In genomic region chr6:119089173-119089572, GRCm38 (mm10) we compare ENCODE assay signal across 10 mouse cellular contexts.
DNase-seq lines count a peak whose midpoint lies in the region; ATAC-seq and TF ChIP-seq lines count a peak whose summit lies in the region.
"Had no signal": no experiment of that assay in that cellular context is flagged by ENCODE, and none has a peak within 500 bp of the region (broad histone marks: within the 10 kb centered on the region; RNA-seq: fewer than 3 reads in every experiment).

No protein-coding gene starts in this region.

- DNase-seq in cerebellum, postnatal 14 days, result peak; percentile 61 to 62
- no peak for DNase-seq in cerebellum, adult 8-10 months
- DNase-seq in right cerebral cortex, postnatal 4 days, result peak; percentile 29
- no peak for DNase-seq in right cerebral cortex, postnatal 14 days
- DNase-seq in thymus, adult 2 months, result no peak
- no peak for DNase-seq in left cerebral cortex, adult 9 months (ENCODE audit: low spot score in 2 of 2)
- DNase-seq: B cell, adult 2 months; liver, embryonic 13.5 days had no signal

- TF ChIP-seq CTCF in thymus, adult 2 months (IDR thresholded peaks at IDR 0.05; ENCODE audit: borderline replicate concordance, control insufficient read depth, extremely low read depth, insufficient read depth, low read length, poor library complexity), result no peak

- no peaks in the 10 kb centered on the region for H3K36me3 ChIP-seq in intestine, embryonic 15.5 days
- no peaks in the 10 kb centered on the region for H3K36me3 ChIP-seq in thymus, adult 2 months (ENCODE audit: control insufficient read depth, insufficient read depth, low read length)
- H3K36me3 ChIP-seq: liver, embryonic 13.5 days had no signal

- 0 out of 2 replicates have a peak, but pooled peaks cover 2% of the 10 kb centered on the region for H3K27me3 ChIP-seq in intestine, embryonic 15.5 days (replicated peaks)
- H3K27me3 ChIP-seq in thymus, adult 2 months (ENCODE audit: control insufficient read depth, insufficient read depth, low read length), result no peaks in the 10 kb centered on the region
- H3K27me3 ChIP-seq: liver, embryonic 13.5 days had no signal

- peak; percentile 39; the same call in 1 of the 2 replicates for ATAC-seq in intestine, embryonic 15.5 days
- ATAC-seq in granulocyte monocyte progenitor cell, adult 5-6 weeks (replicated peaks; ENCODE audit: poor library complexity, severe bottlenecking), result no peak

- no peaks in the 10 kb centered on the region for H3K9me3 ChIP-seq in intestine, embryonic 15.5 days
- H3K9me3 ChIP-seq: liver, embryonic 13.5 days had no signal

- no peak overlapping the region for H3K9ac ChIP-seq in intestine, embryonic 15.5 days
- H3K9ac ChIP-seq: liver, embryonic 13.5 days had no signal

- H3K4me2 ChIP-seq in intestine, embryonic 15.5 days (replicated peaks), result no peak overlapping the region
- H3K4me2 ChIP-seq: liver, embryonic 13.5 days had no signal

- WGBS in intestine, embryonic 15.5 days, result 49% methylated on average over 8 of the region's 8 CpGs
- WGBS in thymus, adult 2 months, result 87% methylated on average over 8 of the region's 8 CpGs

- peak overlapping the region; percentile 63 for H3K27ac ChIP-seq in intestine, embryonic 15.5 days
- no peak overlapping the region for H3K27ac ChIP-seq in thymus, adult 2 months (ENCODE audit: control insufficient read depth, insufficient read depth, low read length)
- H3K27ac ChIP-seq: liver, embryonic 13.5 days had no signal

- TF ChIP-seq POLR2A in thymus, adult 2 months (IDR thresholded peaks at IDR 0.05; ENCODE audit: control insufficient read depth, extremely low read depth, insufficient read depth, low read length, poor library complexity), result no peak

- H3K4me3 ChIP-seq in intestine, embryonic 15.5 days (replicated peaks), result no peak overlapping the region
- H3K4me3 ChIP-seq in thymus, adult 2 months (ENCODE audit: control insufficient read depth, insufficient read depth, low read length), result no peak overlapping the region
- H3K4me3 ChIP-seq: liver, embryonic 13.5 days had no signal

- peaks cover 3% of the 10 kb centered on the region; the same call in 1 of the 2 replicates for H3K4me1 ChIP-seq in intestine, embryonic 15.5 days (replicated peaks)
- H3K4me1 ChIP-seq in thymus, adult 2 months (replicated peaks; ENCODE audit: control insufficient read depth, insufficient read depth, low read length), result no peaks in the 10 kb centered on the region
- H3K4me1 ChIP-seq: liver, embryonic 13.5 days had no signal

Comparison
In these comparisons a context has a peak if more than half of its experiments do, and no peak if none do; other contexts are left out.
1. DNase-seq: peak in cerebellum, postnatal 14 days (2 of 2) and right cerebral cortex, postnatal 4 days (single experiment); none in cerebellum, adult 8-10 months (single experiment), right cerebral cortex, postnatal 14 days (single experiment), thymus, adult 2 months (single experiment) and left cerebral cortex, adult 9 months (0 of 2).